ENCODE assay signal across 25 mouse cellular contexts in genomic region chr6:38157925-38158324, GRCm38 (mm10). TPM values are rescaled to one million over a fixed set of nuclear protein-coding genes. Genes with fewer than 3 reads are reported as not detected.
DNase-seq lines count a peak whose midpoint lies in the region; ATAC-seq and TF ChIP-seq lines count a peak whose summit lies in the region.
"Had no signal": no experiment of that assay in that cellular context is flagged by ENCODE, and none has a peak within 500 bp of the region (broad histone marks: within the 10 kb centered on the region; RNA-seq: fewer than 3 reads in every experiment).

No protein-coding gene starts in this region.

- H3K36me3 ChIP-seq in hindbrain, embryonic 10.5 days, result peaks cover 47% of the 10 kb centered on the region
- H3K36me3 ChIP-seq in hindbrain, embryonic 16.5 days (ENCODE audit: control insufficient read depth, insufficient read depth, low read length), result peaks cover 8% of the 10 kb centered on the region; the same call in 1 of the 2 replicates
- H3K36me3 ChIP-seq in hindbrain, postnatal 0 days (ENCODE audit: insufficient read depth, low read length), result peaks cover 7% of the 10 kb centered on the region; the same call in 1 of the 2 replicates
- 0 out of 2 replicates have a peak, but pooled peaks cover 14% of the 10 kb centered on the region for H3K36me3 ChIP-seq in neural tube, embryonic 14.5 days (ENCODE audit: control insufficient read depth, insufficient read depth, low read length)

- H3K4me2 ChIP-seq in hindbrain, embryonic 16.5 days (ENCODE audit: low read length), result no peak overlapping the region
- H3K4me2 ChIP-seq in hindbrain, postnatal 0 days (ENCODE audit: low read depth, low read length), result no peak overlapping the region
- no peak overlapping the region for H3K4me2 ChIP-seq in neural tube, embryonic 14.5 days (ENCODE audit: low read depth, low read length)
- H3K4me2 ChIP-seq: lung, embryonic 14.5 days had no signal

- H3K4me3 ChIP-seq in hindbrain, embryonic 10.5 days, result no peak overlapping the region
- H3K4me3 ChIP-seq in hindbrain, embryonic 16.5 days (ENCODE audit: low read length), result no peak overlapping the region
- no peak overlapping the region for H3K4me3 ChIP-seq in hindbrain, postnatal 0 days (ENCODE audit: low read length)
- no peak overlapping the region for H3K4me3 ChIP-seq in neural tube, embryonic 14.5 days (ENCODE audit: low read depth, low read length)
- H3K4me3 ChIP-seq: heart, embryonic 10.5 days had no signal

- H3K4me1 ChIP-seq in hindbrain, embryonic 10.5 days (replicated peaks), result peaks cover 51% of the 10 kb centered on the region
- peaks cover 6% of the 10 kb centered on the region for H3K4me1 ChIP-seq in hindbrain, embryonic 16.5 days (ENCODE audit: control insufficient read depth, insufficient read depth, low read depth, low read length)
- peaks cover 2% of the 10 kb centered on the region; the same call in 1 of the 2 replicates for H3K4me1 ChIP-seq in hindbrain, postnatal 0 days (ENCODE audit: insufficient read depth, low read length)
- H3K4me1 ChIP-seq in neural tube, embryonic 14.5 days (ENCODE audit: control insufficient read depth, insufficient read depth, low read length), result peaks cover 11% of the 10 kb centered on the region; the same call in 1 of the 2 replicates

- no peak overlapping the region for H3K9ac ChIP-seq in hindbrain, embryonic 16.5 days (ENCODE audit: low read depth, low read length)
- H3K9ac ChIP-seq in hindbrain, postnatal 0 days (replicated peaks; ENCODE audit: low read length), result no peak overlapping the region
- no peak overlapping the region for H3K9ac ChIP-seq in neural tube, embryonic 14.5 days (replicated peaks; ENCODE audit: low read depth, low read length)
- H3K9ac ChIP-seq: lung, embryonic 14.5 days had no signal

- no peak for TF ChIP-seq CTCF in brain, embryonic 14.5 days (IDR thresholded peaks at IDR 0.05; ENCODE audit: borderline replicate concordance, extremely low read depth, insufficient read depth, insufficient read length)
- TF ChIP-seq CTCF in hindbrain, postnatal 0 days (IDR thresholded peaks at IDR 0.05; ENCODE audit: low read depth), result 0 out of 2 replicates have a peak, but pooled peaks have one; percentile 7

- peak overlapping the region; percentile 66 for H3K27ac ChIP-seq in hindbrain, embryonic 10.5 days
- no peak overlapping the region for H3K27ac ChIP-seq in hindbrain, embryonic 16.5 days (ENCODE audit: low read depth, low read length)
- no peak overlapping the region for H3K27ac ChIP-seq in hindbrain, postnatal 0 days
- 0 out of 2 replicates have a peak overlapping the region, but pooled peaks have one; percentile 7 for H3K27ac ChIP-seq in neural tube, embryonic 14.5 days (ENCODE audit: low read depth, low read length)
- H3K27ac ChIP-seq: heart, embryonic 10.5 days had no signal

- ATAC-seq in hindbrain, embryonic 16.5 days, result no peak
- ATAC-seq in hindbrain, postnatal 0 days, result no peak
- ATAC-seq in neural tube, embryonic 14.5 days (ENCODE audit: low read depth), result no peak
- no peak for ATAC-seq in activated CD4-positive, CD25-positive, alpha-beta regulatory T cell, adult 4 months
- ATAC-seq: inflammation-experienced regulatory T-cells, adult 6 months had no signal

- WGBS in hindbrain, embryonic 10.5 days, result 57% methylated on average over 16 of the region's 16 CpGs
- 42% methylated on average over 16 of the region's 16 CpGs for WGBS in hindbrain, embryonic 16.5 days
- WGBS in hindbrain, postnatal 0 days, result 39% methylated on average over 16 of the region's 16 CpGs
- WGBS in neural tube, embryonic 14.5 days, result 43% methylated on average over 16 of the region's 16 CpGs

- no peaks in the 10 kb centered on the region for H3K9me3 ChIP-seq in hindbrain, embryonic 10.5 days
- no peaks in the 10 kb centered on the region for H3K9me3 ChIP-seq in hindbrain, embryonic 16.5 days (ENCODE audit: control insufficient read depth, low read length)
- H3K9me3 ChIP-seq in hindbrain, postnatal 0 days (ENCODE audit: low read length), result no peaks in the 10 kb centered on the region
- H3K9me3 ChIP-seq in neural tube, embryonic 14.5 days (ENCODE audit: control insufficient read depth, low read length), result no peaks in the 10 kb centered on the region
- H3K9me3 ChIP-seq: heart, embryonic 10.5 days had no signal

- no peak for TF ChIP-seq POLR2A in brain, embryonic 14.5 days (IDR thresholded peaks at IDR 0.05; ENCODE audit: borderline replicate concordance, extremely low read depth, insufficient read depth, insufficient read length, poor library complexity, severe bottlenecking)

- H3K27me3 ChIP-seq in hindbrain, embryonic 10.5 days (ENCODE audit: insufficient read depth, poor library complexity, severe bottlenecking), result no peaks in the 10 kb centered on the region
- H3K27me3 ChIP-seq in hindbrain, embryonic 16.5 days (replicated peaks; ENCODE audit: control insufficient read depth, insufficient read depth, low read length), result no peaks in the 10 kb centered on the region
- no peaks in the 10 kb centered on the region for H3K27me3 ChIP-seq in hindbrain, postnatal 0 days (ENCODE audit: insufficient read depth, low read length)
- no peaks in the 10 kb centered on the region for H3K27me3 ChIP-seq in neural tube, embryonic 14.5 days (ENCODE audit: control insufficient read depth, insufficient read depth, low read length)

- no peak for DNase-seq in hindbrain, embryonic 10.5 days (ENCODE audit: low spot score)
- DNase-seq in brain, embryonic 14.5 days (ENCODE audit: low read depth), result peak; percentile 50
- no peak for DNase-seq in hindbrain, postnatal 0 days (ENCODE audit: low spot score)
- no peak for DNase-seq in heart, adult 9 months (ENCODE audit: low spot score in 2 of 2)
- DNase-seq: B cell, adult 2 months; cerebellum, postnatal 14 days; embryo, embryonic 11 days; gastrocnemius, postnatal 10 days; kidney, adult 9 months; layer of hippocampus, postnatal 36 days; lung, embryonic 14.5 days; lung, postnatal 4 days; thymus, postnatal 36 days had no signal

RNA-seq across cellular contexts. Expression of gene Atp6v0a4, which starts 33.5 kb away (rescaled TPM):
- not detected in 2 replicates for polyA plus RNA-seq in hindbrain, embryonic 10.5 days (2016; fragmentation: Nextera tagmentation; extraction: Ambion mirVana)
- 0.35 and 0.38 TPM in 2 replicates for polyA plus RNA-seq in hindbrain, embryonic 16.5 days (2015; fragmentation: Nextera tagmentation; extraction: Ambion mirVana)
- polyA plus RNA-seq in brain, embryonic 14.5 days (2012; rRNA removed), result 0.44 and 0.48 TPM in 2 replicates
- total RNA-seq in hindbrain, postnatal 0 days (2014; rRNA removed), result 0.42 TPM in 1 of 2 replicates, not detected in the other
- polyA plus RNA-seq in hindbrain, postnatal 0 days (2015; fragmentation: Nextera tagmentation; extraction: Ambion mirVana), result 0.28 and 0.29 TPM in 2 replicates
- 0.44 TPM in 1 of 2 replicates, not detected in the other for polyA plus RNA-seq in neural tube, embryonic 14.5 days (2014; fragmentation: Nextera tagmentation; extraction: Ambion mirVana)
- polyA plus RNA-seq in activated CD4-positive, CD25-positive, alpha-beta regulatory T cell, adult 4 months (2017; shearing (Covaris generic)), result not detected
- total RNA-seq: neutrophil, adult 5-6 weeks had no signal
- polyA plus RNA-seq: heart, embryonic 10.5 days; inflammation-experienced regulatory T-cells, adult 6 months had no signal

RNA-seq across cellular contexts. Expression of gene Tmem213, which starts 48.9 kb away (rescaled TPM):
- not detected in 2 replicates for polyA plus RNA-seq in hindbrain, embryonic 10.5 days (2016; fragmentation: Nextera tagmentation; extraction: Ambion mirVana)
- polyA plus RNA-seq in hindbrain, embryonic 16.5 days (2015; fragmentation: Nextera tagmentation; extraction: Ambion mirVana), result not detected in 2 replicates
- polyA plus RNA-seq in brain, embryonic 14.5 days (2012; rRNA removed), result 0.15 TPM in 1 of 2 replicates, not detected in the other
- total RNA-seq in hindbrain, postnatal 0 days (2014; rRNA removed), result not detected in 2 replicates
- not detected in 2 replicates for polyA plus RNA-seq in hindbrain, postnatal 0 days (2015; fragmentation: Nextera tagmentation; extraction: Ambion mirVana)
- not detected in 2 replicates for polyA plus RNA-seq in neural tube, embryonic 14.5 days (2014; fragmentation: Nextera tagmentation; extraction: Ambion mirVana)
- polyA plus RNA-seq in activated CD4-positive, CD25-positive, alpha-beta regulatory T cell, adult 4 months (2017; shearing (Covaris generic)), result not detected
- total RNA-seq: gastrocnemius, postnatal 10 days; heart, postnatal 10 days; layer of hippocampus, postnatal 36 days; left cerebral cortex, postnatal 36 days; liver, adult 2 months; neutrophil, adult 5-6 weeks had no signal
- polyA plus RNA-seq: frontal cortex, adult 2 months; heart, embryonic 10.5 days; inflammation-experienced regulatory T-cells, adult 6 months; large intestine, adult 2 months; liver, adult 2 months; testis, adult 2 months had no signal

Comparison
In these comparisons a context has a peak if more than half of its experiments do, and no peak if none do; other contexts are left out.
1. H3K27ac ChIP-seq: peak in hindbrain, embryonic 10.5 days (single experiment) and neural tube, embryonic 14.5 days (single experiment); none in hindbrain, embryonic 16.5 days (single experiment) and hindbrain, postnatal 0 days (single experiment).